Mouse (Mus musculus) embryonic facial prominence, embryonic 14.5 days (tissue): ENCODE measurements around the gene Pik3cg. TPM values are rescaled to one million over a fixed set of nuclear protein-coding genes. Genes with fewer than 3 reads are reported as not detected.
A peak's percentile ranks its signal among the peaks of the same experiment; 100 is the strongest.

ENCODE experiments used
- ATAC-seq: fragments of 200-750 bp; cut with Nextera tagmentation; 2 replicates; pipeline ENCODE4 v1.8.0; 2017; ENCODE audit warnings: low read depth, moderate number of reproducible peaks, moderate TSS enrichment
- DNase-seq: peaks from one replicate; pipeline ENCODE4 v3.0.0-alpha.2; 2015; ENCODE audit warnings: low spot score
- H3K27ac ChIP-seq: fragments of 300-500 bp; sonication (generic); replicated peaks from 2 replicates; pipeline ENCODE4 v1.5.1; 2014; ENCODE audit warnings: low read depth, mild to moderate bottlenecking, low read length, moderate library complexity
- H3K27me3 ChIP-seq: fragments of 300-500 bp; sonication (generic); replicated peaks from 2 replicates; pipeline ENCODE4 v1.6.1; 2014; ENCODE audit warnings: low read length; ENCODE audit not compliant: control insufficient read depth, insufficient read depth
- H3K36me3 ChIP-seq: fragments of 300-500 bp; sonication (generic); 2 replicates; pipeline ENCODE4 v1.6.1; 2014; ENCODE audit warnings: low read length, mixed read lengths; ENCODE audit not compliant: control insufficient read depth, insufficient read depth
- H3K4me1 ChIP-seq: fragments of 300-500 bp; sonication (generic); 2 replicates; pipeline ENCODE4 v1.6.1; 2014; ENCODE audit warnings: antibody characterized with exemption, low read length; ENCODE audit not compliant: control insufficient read depth, insufficient read depth
- H3K4me2 ChIP-seq: fragments of 300-500 bp; sonication (generic); 2 replicates; pipeline ENCODE4 v1.6.1; 2014; ENCODE audit warnings: low read depth, mild to moderate bottlenecking, low read length, moderate library complexity, mixed read lengths
- H3K4me3 ChIP-seq: fragments of 300-500 bp; sonication (generic); 2 replicates; pipeline ENCODE4 v1.5.1; 2014; ENCODE audit warnings: low read depth, mild to moderate bottlenecking, low read length
- H3K9ac ChIP-seq: fragments of 300-500 bp; sonication (generic); 2 replicates; pipeline ENCODE4 v1.6.1; 2014; ENCODE audit warnings: low read depth, mild to moderate bottlenecking, low read length, moderate library complexity, mixed read lengths
- H3K9me3 ChIP-seq: fragments of 300-500 bp; sonication (generic); 2 replicates; pipeline ENCODE4 v1.6.1; 2016; ENCODE audit warnings: low read length; ENCODE audit not compliant: control insufficient read depth
- WGBS: fragments of 180-500 bp; shearing (Covaris S2); extraction: QIAGEN DNeasy Blood & Tissue Kit; methylation state at CpG from one replicate; pipeline ENCODE4 v1.1.7; 2014; 5-methylcytosine and 5-hydroxymethylcytosine counted together
- polyA plus RNA-seq: library from polyadenylated mRNA; unstranded; fragments of >200 nt; fragmentation: Nextera tagmentation; extraction: Ambion mirVana; gene quantifications from 2 replicates; pipeline ENCODE4 v1.2.1, GENCODE M21; 2014

The Pik3cg gene
- polyA plus RNA-seq, 1 experiment from 2014 or later: 4.3 TPM

- WGBS: 75% methylated on average over 4 of the region's 4 CpGs
- ATAC-seq: no peak
Measured at GRCm38 (mm10) chr12:32145651-32146050, 62.8 kb downstream of the Pik3cg start.

GRCm38 (mm10) chr12:32144513-32144912, 63.9 kb downstream of the Pik3cg start:
- Histone ChIP-seq H3K36me3 (no peaks in the 10 kb centered on the region), H3K4me2 (no peak overlapping the region), H3K9ac (no peak overlapping the region), H3K9me3 (no peaks in the 10 kb centered on the region), H3K4me3 (no peak overlapping the region), H3K27ac (no peak overlapping the region), H3K27me3 (no peaks in the 10 kb centered on the region), H3K4me1 (no peaks in the 10 kb centered on the region)
- WGBS: 4% methylated on average over 5 of the region's 5 CpGs
- DNase-seq (peak; percentile 88), ATAC-seq (0 out of 2 replicates have a peak, but pooled peaks have one; percentile 70)

More at GRCm38 (mm10) chr12:32145651-32146050, 62.8 kb downstream of the Pik3cg start:
- no peak overlapping the region for H3K4me3 ChIP-seq
- H3K36me3 ChIP-seq: no peaks in the 10 kb centered on the region
- H3K4me1 ChIP-seq: no peaks in the 10 kb centered on the region
- H3K27me3 ChIP-seq: no peaks in the 10 kb centered on the region
- no peak overlapping the region for H3K4me2 ChIP-seq
- no peak overlapping the region for H3K27ac ChIP-seq
- no peak for DNase-seq
- no peaks in the 10 kb centered on the region for H3K9me3 ChIP-seq
- no peak overlapping the region for H3K9ac ChIP-seq

DNA sequence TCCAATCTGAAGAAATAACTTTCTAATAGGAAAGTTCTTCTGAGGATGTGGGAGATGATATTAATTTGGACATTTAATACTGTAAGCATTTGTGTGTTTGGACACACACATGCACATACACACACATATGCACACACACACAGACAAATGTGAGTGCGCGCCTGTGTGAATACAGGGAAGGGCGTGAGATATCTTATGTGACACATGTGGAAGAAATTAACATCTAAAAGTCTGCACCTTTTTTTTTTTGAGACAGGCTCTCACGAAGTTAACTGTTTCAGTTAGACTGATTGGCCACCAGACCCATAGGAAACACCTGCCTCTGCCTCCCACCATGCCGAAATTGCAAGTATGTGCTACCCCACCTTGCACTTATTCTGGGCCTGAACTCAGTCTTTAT, 64.7 kb downstream of the Pik3cg start:
- WGBS: 67% methylated on average over 5 of the region's 5 CpGs
- no peak overlapping the region for H3K9ac ChIP-seq
- ATAC-seq: no peak

DNA sequence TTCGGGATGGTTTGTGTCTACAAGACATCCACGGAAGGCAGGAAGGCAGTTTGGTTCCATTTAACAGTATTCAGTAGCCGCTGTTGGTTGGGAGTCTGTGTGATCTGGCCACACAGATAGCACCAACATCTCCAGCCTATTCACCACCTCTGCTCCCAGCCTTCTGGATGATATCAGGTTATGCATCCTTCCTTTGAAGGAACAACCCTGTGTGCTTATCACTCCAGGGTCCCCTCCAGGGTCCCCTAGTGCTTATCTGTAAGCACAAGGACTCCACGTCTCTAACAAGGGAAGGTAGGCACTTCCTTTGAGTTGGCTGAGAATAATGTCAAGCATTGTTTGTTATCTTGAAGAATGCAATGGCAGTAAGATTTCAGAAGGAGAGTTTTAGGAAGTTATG, 65.3 kb downstream of the Pik3cg start:
- Histone ChIP-seq H3K4me3 (no peak overlapping the region), H3K9me3 (no peaks in the 10 kb centered on the region), H3K27me3 (no peaks in the 10 kb centered on the region), H3K36me3 (no peaks in the 10 kb centered on the region), H3K4me1 (peaks cover 5% of the 10 kb centered on the region; the same call in 1 of the 2 replicates), H3K27ac (no peak overlapping the region), H3K4me2 (no peak overlapping the region), H3K9ac (no peak overlapping the region)
- WGBS: 57% methylated on average over 4 of the region's 4 CpGs
- DNase-seq (no peak), ATAC-seq (no peak)

More for the DNA sequence above, 64.7 kb downstream of the Pik3cg start:
- no peaks in the 10 kb centered on the region for H3K36me3 ChIP-seq
- no peaks in the 10 kb centered on the region for H3K9me3 ChIP-seq
- no peak overlapping the region for H3K27ac ChIP-seq
- H3K4me1 ChIP-seq: peaks cover 2% of the 10 kb centered on the region; the same call in 1 of the 2 replicates
- no peaks in the 10 kb centered on the region for H3K27me3 ChIP-seq
- H3K4me2 ChIP-seq: no peak overlapping the region
- no peak overlapping the region for H3K4me3 ChIP-seq
- DNase-seq: no peak

DNA sequence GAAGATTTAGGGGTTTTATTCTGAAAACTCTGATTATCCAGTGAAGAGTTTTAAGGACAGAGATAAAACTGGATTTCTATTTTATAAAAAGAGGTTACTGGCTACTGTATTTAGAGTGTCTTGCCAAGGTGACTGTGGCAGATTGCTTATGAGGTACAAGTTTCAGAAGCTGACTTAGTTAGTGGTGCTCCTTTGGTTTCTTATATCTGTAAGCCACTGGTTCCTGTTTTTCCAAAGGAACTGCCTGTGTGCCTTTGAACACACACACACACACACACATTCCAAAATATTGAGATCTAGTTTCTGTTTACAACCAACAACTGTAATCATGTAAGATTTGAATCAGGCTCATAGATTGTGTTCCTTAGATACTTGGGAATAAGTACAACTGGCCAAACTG, 66.7 kb downstream of the Pik3cg start:
- no peak overlapping the region for H3K9ac ChIP-seq
- H3K27me3 ChIP-seq: no peaks in the 10 kb centered on the region
- peaks cover 5% of the 10 kb centered on the region; the same call in 1 of the 2 replicates for H3K4me1 ChIP-seq
- no peak overlapping the region for H3K4me3 ChIP-seq
- ATAC-seq (no peak), DNase-seq (no peak)
- H3K9me3 ChIP-seq: no peaks in the 10 kb centered on the region
- no peak overlapping the region for H3K4me2 ChIP-seq
- H3K27ac ChIP-seq: no peak overlapping the region
- H3K36me3 ChIP-seq: no peaks in the 10 kb centered on the region

GRCm38 (mm10) chr12:32138831-32139230, 69.6 kb downstream of the Pik3cg start:
- WGBS: 74% methylated on average over 5 of the region's 5 CpGs
- ATAC-seq: peak; percentile 37; the same call in 1 of the 2 replicates
- no peak overlapping the region; the same call in 1 of the 2 replicates for H3K27ac ChIP-seq

GRCm38 (mm10) chr12:32138362-32138761, 70.1 kb downstream of the Pik3cg start:
- H3K4me1 ChIP-seq: peaks cover 5% of the 10 kb centered on the region; the same call in 1 of the 2 replicates
- H3K36me3 ChIP-seq: no peaks in the 10 kb centered on the region
- H3K4me2 ChIP-seq: no peak overlapping the region
- ATAC-seq: peak; percentile 65; the same call in 1 of the 2 replicates
- WGBS: 50% methylated on average over 9 of the region's 9 CpGs
- H3K27me3 ChIP-seq: no peaks in the 10 kb centered on the region
- 0 out of 2 replicates have a peak overlapping the region, but pooled peaks have one; percentile 0 for H3K9ac ChIP-seq
- peak; percentile 53 for DNase-seq
- H3K27ac ChIP-seq: no peak overlapping the region; the same call in 1 of the 2 replicates
- H3K9me3 ChIP-seq: no peaks in the 10 kb centered on the region
- H3K4me3 ChIP-seq: no peak overlapping the region

More at GRCm38 (mm10) chr12:32138831-32139230, 69.6 kb downstream of the Pik3cg start:
- Histone ChIP-seq H3K9ac (no peak overlapping the region), H3K4me3 (no peak overlapping the region), H3K4me1 (peaks cover 5% of the 10 kb centered on the region; the same call in 1 of the 2 replicates), H3K9me3 (no peaks in the 10 kb centered on the region), H3K27me3 (no peaks in the 10 kb centered on the region), H3K36me3 (no peaks in the 10 kb centered on the region), H3K4me2 (no peak overlapping the region)
- DNase-seq: peak; percentile 29

DNA sequence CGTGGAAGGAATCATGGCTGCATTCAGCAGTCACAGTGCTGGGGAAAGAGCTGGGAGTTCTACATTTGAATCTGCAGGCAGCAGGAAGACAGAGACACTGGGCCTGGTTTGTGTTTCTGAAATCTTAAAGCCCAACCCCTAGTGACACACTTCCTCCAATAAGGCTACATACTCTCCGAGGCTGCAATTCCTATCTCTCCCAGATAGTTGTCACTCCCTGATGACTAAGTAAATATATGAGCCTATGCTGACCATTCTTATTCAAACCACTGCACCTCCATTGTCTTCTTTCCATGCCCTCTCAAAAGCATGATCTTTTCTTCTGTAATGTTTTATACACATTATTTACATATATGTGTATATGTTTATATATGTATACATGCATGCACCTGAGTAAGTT, 70.9 kb downstream of the Pik3cg start:
- Histone ChIP-seq H3K9me3 (no peaks in the 10 kb centered on the region), H3K36me3 (no peaks in the 10 kb centered on the region), H3K27me3 (no peaks in the 10 kb centered on the region), H3K27ac (no peak overlapping the region), H3K9ac (no peak overlapping the region), H3K4me3 (no peak overlapping the region), H3K4me1 (peaks cover 5% of the 10 kb centered on the region; the same call in 1 of the 2 replicates), H3K4me2 (no peak overlapping the region)
- no peak for DNase-seq
- no peak for ATAC-seq
- WGBS: 65% methylated on average over 2 of the region's 2 CpGs
